Mouse (Mus musculus): ENCODE data around the gene Cfap54.

DNA sequence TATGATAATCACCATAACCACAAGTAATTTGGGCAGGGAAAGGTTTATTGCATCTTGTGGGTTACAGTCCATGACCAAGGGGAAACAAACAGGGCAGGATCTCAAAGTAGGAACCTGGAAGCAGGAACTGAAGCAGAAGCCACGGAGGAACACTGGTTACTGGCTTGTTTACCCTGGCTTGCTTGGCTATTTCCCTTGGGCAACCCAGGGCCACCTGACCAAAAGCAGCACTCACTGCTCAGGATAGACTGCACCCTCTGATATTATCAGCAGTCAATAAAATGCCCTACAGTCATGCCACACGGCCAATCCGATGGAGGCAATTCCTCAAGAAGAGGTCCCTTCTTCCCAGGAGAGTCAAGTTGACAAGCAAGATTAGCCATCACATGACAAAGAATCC is 1.9 kb downstream of the Cfap54 start:
- TF ChIP-seq CTCF (IDR thresholded peaks at IDR 0.05; ENCODE audit: borderline replicate concordance, control insufficient read depth, extremely low read depth, insufficient read depth, low read length, poor library complexity) = no peak
- no peak for TF ChIP-seq POLR2A (IDR thresholded peaks at IDR 0.05; ENCODE audit: control insufficient read depth, extremely low read depth, insufficient read depth, low read length, poor library complexity)
